Mouse (Mus musculus) lung, adult 18-20 months (tissue): ENCODE results near the gene Plpp3.
A peak's percentile ranks its signal among the peaks of the same experiment; 100 is the strongest.

Experiments used
- DNase-seq, 2 experiments: peaks; one replicate each; pipeline ENCODE4 v3.0.0; 2022; ENCODE audit warnings: mixed read lengths in 2 of 2

The Plpp3 gene

GRCm38 (mm10) chr4:105190826-105191225 lies 33.7 kb downstream of the Plpp3 start:
- DNase-seq, result no peak

GRCm38 (mm10) chr4:105191550-105191949 lies 34.4 kb downstream of the Plpp3 start:
- DNase-seq, result no peak

GRCm38 (mm10) chr4:105192665-105193064 lies 35.5 kb downstream of the Plpp3 start:
- no peak for DNase-seq

GRCm38 (mm10) chr4:105195256-105195655 lies 38.1 kb downstream of the Plpp3 start:
- DNase-seq, result no peak

- DNase-seq, result no peak
Observed at GRCm38 (mm10) chr4:105196099-105196498, 39.0 kb downstream of the Plpp3 start.

GRCm38 (mm10) chr4:105196993-105197765 lies 40.0 kb downstream of the Plpp3 start:
- no peak for DNase-seq

- DNase-seq, result no peak
Observed at GRCm38 (mm10) chr4:105198696-105199095, 41.5 kb downstream of the Plpp3 start.

- DNase-seq, result no peak
Observed at GRCm38 (mm10) chr4:105199345-105199744, 42.2 kb downstream of the Plpp3 start.

- DNase-seq, result no peak
Observed at GRCm38 (mm10) chr4:105200624-105201524, 43.7 kb downstream of the Plpp3 start.

- DNase-seq, result no peak
Observed at GRCm38 (mm10) chr4:105202439-105202838, 45.3 kb downstream of the Plpp3 start.

- DNase-seq, result no peak
Observed at GRCm38 (mm10) chr4:105203303-105203761, 46.2 kb downstream of the Plpp3 start.

GRCm38 (mm10) chr4:105204071-105204470 lies 46.9 kb downstream of the Plpp3 start:
- DNase-seq, result no peak

GRCm38 (mm10) chr4:105205045-105205851 lies 48.1 kb downstream of the Plpp3 start:
- DNase-seq, result peak; percentile 70 to 75

GRCm38 (mm10) chr4:105206102-105206501 lies 49.0 kb downstream of the Plpp3 start:
- no peak for DNase-seq

GRCm38 (mm10) chr4:105206995-105207394 lies 49.8 kb downstream of the Plpp3 start:
- no peak for DNase-seq

- no peak for DNase-seq
Observed at GRCm38 (mm10) chr4:105207641-105208040, 50.5 kb downstream of the Plpp3 start.

- DNase-seq, result no peak
Observed at GRCm38 (mm10) chr4:105208977-105209376, 51.8 kb downstream of the Plpp3 start.

GRCm38 (mm10) chr4:105213314-105213713 lies 56.2 kb downstream of the Plpp3 start:
- DNase-seq, result no peak

GRCm38 (mm10) chr4:105214438-105214837 lies 57.3 kb downstream of the Plpp3 start:
- peak; percentile 34 to 49 for DNase-seq

GRCm38 (mm10) chr4:105215726-105216410 lies 58.7 kb downstream of the Plpp3 start:
- DNase-seq, result peak; percentile 33 to 49

GRCm38 (mm10) chr4:105218202-105218601 lies 61.1 kb downstream of the Plpp3 start:
- DNase-seq, result no peak

- DNase-seq, result no peak
Observed at GRCm38 (mm10) chr4:105219316-105219715, 62.2 kb downstream of the Plpp3 start.
